Mouse (Mus musculus): ENCODE measurements around the gene Gm5622. TPM values are rescaled to one million over a fixed set of nuclear protein-coding genes. Genes with fewer than 3 reads are reported as not detected.
"Not testable (repeated sequence)": the region's sequence is repeated elsewhere in the genome, so short reads cannot be mapped to it uniquely, and the experiment has no call there.

Gm5622 gene
- not detected in 2 replicates for polyA plus RNA-seq (2015; fragmentation: Nextera tagmentation; extraction: Ambion mirVana)

DNA sequence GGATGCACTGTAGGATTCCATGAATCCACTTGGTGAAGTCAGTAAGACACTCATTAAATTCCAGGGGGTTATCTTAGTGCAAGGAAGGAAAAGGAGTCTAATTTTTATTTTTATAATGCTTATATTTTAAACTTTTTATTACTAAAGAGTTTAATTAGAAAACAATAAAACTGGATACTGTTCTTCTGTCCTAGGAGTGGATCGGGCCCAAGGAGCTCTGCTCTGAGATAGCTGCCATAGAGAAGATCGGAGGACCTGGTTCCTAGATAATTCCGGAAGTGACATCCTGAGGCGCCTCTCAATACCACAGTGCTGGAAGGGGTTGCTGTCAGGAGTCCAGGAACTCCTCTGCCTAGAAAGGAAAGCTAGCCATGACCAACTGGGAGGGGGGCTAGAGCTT, at the start of gene Gm5622:
TSS of gene Gm5622 (plus strand) at position 301 of the 400 bp plus-strand sequence.
- H3K4me2 ChIP-seq (ENCODE audit: low read depth, low read length): no peak within 1 kb of the TSS
- H3K9ac ChIP-seq (ENCODE audit: low read length): no peak within 1 kb of the TSS
- no peaks in the 10 kb centered on the region for H3K36me3 ChIP-seq (ENCODE audit: control insufficient read depth, insufficient read depth)
- H3K27ac ChIP-seq (ENCODE audit: low read length): no peak within 1 kb of the TSS
- no peak for ATAC-seq (replicated peaks; ENCODE audit: extremely low read depth, insufficient read depth, low FRiP score)
- 82% methylated on average over 4 of the region's 4 CpGs for WGBS
- H3K4me3 ChIP-seq (ENCODE audit: low read length): no peak within 1 kb of the TSS
- H3K9me3 ChIP-seq (replicated peaks; ENCODE audit: control insufficient read depth, low read length): no peaks in the 10 kb centered on the region
- no peaks in the 10 kb centered on the region for H3K27me3 ChIP-seq (ENCODE audit: control insufficient read depth, insufficient read depth, low read length)
- no peaks in the 10 kb centered on the region for H3K4me1 ChIP-seq (ENCODE audit: control insufficient read depth, insufficient read depth, low read length)

DNA sequence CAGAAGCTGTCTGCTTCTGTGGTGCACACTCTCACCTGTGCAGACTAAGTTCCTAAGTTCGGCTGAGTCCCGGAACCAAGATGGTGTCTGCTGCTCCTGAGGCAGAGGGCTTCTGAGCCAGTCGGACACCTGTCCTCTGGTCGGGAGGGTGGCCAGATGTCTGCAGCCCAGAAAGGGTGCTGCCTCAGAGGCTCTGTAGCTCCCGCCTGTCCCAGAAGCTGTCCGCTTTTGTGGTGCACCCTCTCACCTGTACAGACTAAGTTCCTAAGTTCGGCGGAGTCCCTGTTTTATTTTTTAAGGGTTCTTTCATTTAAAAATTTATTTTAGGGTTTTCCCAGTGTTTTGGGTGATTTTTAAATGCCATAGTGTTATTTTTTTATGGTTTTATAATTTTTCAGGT, 45.2 kb upstream of the Gm5622 start:
- Histone ChIP-seq H3K4me2 (ENCODE audit: low read depth, low read length) (no peak overlapping the region), H3K27ac (ENCODE audit: low read length) (no peak overlapping the region), H3K9ac (ENCODE audit: low read length) (no peak overlapping the region), H3K4me1 (ENCODE audit: control insufficient read depth, insufficient read depth, low read length) (no peaks in the 10 kb centered on the region), H3K4me3 (ENCODE audit: low read length) (no peak overlapping the region), H3K27me3 (ENCODE audit: control insufficient read depth, insufficient read depth, low read length) (no peaks in the 10 kb centered on the region), H3K36me3 (ENCODE audit: control insufficient read depth, insufficient read depth) (no peaks in the 10 kb centered on the region), H3K9me3 (replicated peaks; ENCODE audit: control insufficient read depth, low read length) (no peaks in the 10 kb centered on the region)
- WGBS: 94% methylated on average over 8 of the region's 8 CpGs
- ATAC-seq (replicated peaks; ENCODE audit: extremely low read depth, insufficient read depth, low FRiP score): no peak

DNA sequence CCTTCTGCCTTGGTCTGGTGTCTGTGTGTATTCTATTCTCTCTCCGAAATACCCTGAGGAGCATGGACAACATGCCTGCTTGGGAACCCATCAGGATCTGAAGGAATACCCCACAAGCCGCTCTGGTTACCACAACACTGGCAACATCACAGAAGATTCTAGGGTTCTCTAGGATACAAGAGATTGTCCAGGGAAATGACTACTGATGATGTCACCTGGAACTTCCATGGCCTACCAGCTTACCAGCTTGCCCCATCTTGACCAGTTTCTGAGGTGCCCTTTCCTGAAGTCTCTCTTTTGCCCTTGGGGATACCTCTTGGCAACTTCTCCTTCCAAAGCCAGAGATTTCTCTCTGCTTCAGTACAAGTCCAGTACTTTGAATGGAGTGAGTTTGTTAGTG, 21.4 kb downstream of the Gm5622 start, which contains the start of gene Gm17175:
TSS of gene Gm17175 (minus strand) at position 101 of the 400 bp plus-strand sequence.
- not testable (repeated sequence) for H3K9ac ChIP-seq (ENCODE audit: low read length); H3K4me2 ChIP-seq (ENCODE audit: low read depth, low read length); H3K4me1 ChIP-seq (ENCODE audit: control insufficient read depth, insufficient read depth, low read length); H3K4me3 ChIP-seq (ENCODE audit: low read length); H3K36me3 ChIP-seq (ENCODE audit: control insufficient read depth, insufficient read depth); H3K27me3 ChIP-seq (ENCODE audit: control insufficient read depth, insufficient read depth, low read length); ATAC-seq (replicated peaks; ENCODE audit: extremely low read depth, insufficient read depth, low FRiP score); H3K9me3 ChIP-seq (replicated peaks; ENCODE audit: control insufficient read depth, low read length); H3K27ac ChIP-seq (ENCODE audit: low read length)
- 88% methylated on average over 2 of the region's 2 CpGs for WGBS

DNA sequence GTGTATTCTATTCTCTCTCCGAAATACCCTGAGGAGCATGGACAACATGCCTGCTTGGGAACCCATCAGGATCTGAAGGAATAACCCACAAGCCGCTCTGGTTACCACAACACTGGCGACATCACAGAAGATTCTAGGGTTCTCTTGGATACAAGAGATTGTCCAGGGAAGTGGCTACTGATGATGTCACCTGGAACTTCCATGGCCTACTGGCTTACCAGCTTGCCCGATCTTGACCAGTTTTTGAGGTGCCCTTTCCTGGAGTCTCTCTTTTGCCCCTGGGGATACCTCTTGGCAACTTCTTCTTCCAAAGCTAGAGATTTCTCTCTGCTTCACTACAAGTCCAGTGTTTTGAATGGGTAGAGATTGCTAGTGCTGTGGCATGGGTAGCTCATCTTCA, 39.4 kb downstream of the Gm5622 start, which contains the start of gene Gm17174:
TSS of gene Gm17174 (minus strand) at position 101 of the 400 bp plus-strand sequence.
- not testable (repeated sequence) for ATAC-seq (replicated peaks; ENCODE audit: extremely low read depth, insufficient read depth, low FRiP score); H3K4me1 ChIP-seq (ENCODE audit: control insufficient read depth, insufficient read depth, low read length); H3K27me3 ChIP-seq (ENCODE audit: control insufficient read depth, insufficient read depth, low read length); H3K4me3 ChIP-seq (ENCODE audit: low read length); H3K27ac ChIP-seq (ENCODE audit: low read length); H3K36me3 ChIP-seq (ENCODE audit: control insufficient read depth, insufficient read depth); H3K9me3 ChIP-seq (replicated peaks; ENCODE audit: control insufficient read depth, low read length); H3K9ac ChIP-seq (ENCODE audit: low read length); H3K4me2 ChIP-seq (ENCODE audit: low read depth, low read length)
- 80% methylated on average over 4 of the region's 4 CpGs for WGBS

DNA sequence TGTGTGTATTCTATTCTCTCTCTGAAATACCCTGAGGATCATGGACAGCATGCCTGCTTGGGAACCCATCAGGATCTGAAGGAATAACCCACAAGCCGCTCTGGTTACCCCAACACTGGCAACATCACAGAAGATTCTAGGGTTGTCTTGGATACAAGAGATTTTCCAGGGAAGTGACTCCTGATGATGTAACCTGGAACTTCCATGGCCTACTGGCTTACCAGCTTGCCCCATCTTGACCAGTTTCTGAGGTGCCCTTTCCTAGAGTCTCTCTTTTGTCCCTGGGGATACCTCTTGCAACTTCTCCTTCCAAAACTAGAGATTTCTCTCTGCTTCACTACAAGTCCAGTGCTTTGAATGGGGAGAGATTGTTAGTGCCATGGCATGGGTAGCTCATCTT, 58.6 kb downstream of the Gm5622 start, which contains the start of gene Gm17078:
TSS of gene Gm17078 (minus strand) at position 101 of the 400 bp plus-strand sequence.
- no peak within 1 kb of the TSS for H3K4me3 ChIP-seq (ENCODE audit: low read length)
- no peak within 1 kb of the TSS for H3K4me2 ChIP-seq (ENCODE audit: low read depth, low read length)
- no peak within 1 kb of the TSS for H3K27ac ChIP-seq (ENCODE audit: low read length)
- no peaks in the 10 kb centered on the region for H3K27me3 ChIP-seq (ENCODE audit: control insufficient read depth, insufficient read depth, low read length)
- 76% methylated on average over 1 of the region's 1 CpGs for WGBS
- ATAC-seq (replicated peaks; ENCODE audit: extremely low read depth, insufficient read depth, low FRiP score): no peak
- no peaks in the 10 kb centered on the region for H3K4me1 ChIP-seq (ENCODE audit: control insufficient read depth, insufficient read depth, low read length)
- H3K9ac ChIP-seq (ENCODE audit: low read length): no peak within 1 kb of the TSS
- H3K36me3 ChIP-seq (ENCODE audit: control insufficient read depth, insufficient read depth): no peaks in the 10 kb centered on the region
- no peaks in the 10 kb centered on the region for H3K9me3 ChIP-seq (replicated peaks; ENCODE audit: control insufficient read depth, low read length)

DNA sequence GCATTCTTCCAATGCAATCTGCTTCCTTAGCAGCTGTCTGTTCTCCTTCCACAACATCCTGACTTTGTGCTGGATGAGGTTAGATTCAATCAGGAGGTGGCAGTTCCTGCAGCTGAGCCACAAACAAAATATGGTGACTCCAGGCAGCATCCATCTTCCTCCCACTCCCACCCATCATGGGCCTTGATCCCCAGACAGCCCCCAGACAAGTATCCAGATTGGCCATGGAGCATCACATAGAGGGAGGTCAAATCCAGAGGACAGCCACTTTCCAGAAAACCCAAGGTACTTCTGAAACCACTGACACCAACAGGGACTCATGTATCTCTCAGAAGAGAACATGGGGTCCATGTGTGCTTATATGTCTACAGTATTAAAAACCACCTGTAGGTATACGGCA, 79.8 kb downstream of the Gm5622 start:
- H3K4me1 ChIP-seq (ENCODE audit: control insufficient read depth, insufficient read depth, low read length): not testable (repeated sequence)
- WGBS: 95% methylated on average over 1 of the region's 1 CpGs

DNA sequence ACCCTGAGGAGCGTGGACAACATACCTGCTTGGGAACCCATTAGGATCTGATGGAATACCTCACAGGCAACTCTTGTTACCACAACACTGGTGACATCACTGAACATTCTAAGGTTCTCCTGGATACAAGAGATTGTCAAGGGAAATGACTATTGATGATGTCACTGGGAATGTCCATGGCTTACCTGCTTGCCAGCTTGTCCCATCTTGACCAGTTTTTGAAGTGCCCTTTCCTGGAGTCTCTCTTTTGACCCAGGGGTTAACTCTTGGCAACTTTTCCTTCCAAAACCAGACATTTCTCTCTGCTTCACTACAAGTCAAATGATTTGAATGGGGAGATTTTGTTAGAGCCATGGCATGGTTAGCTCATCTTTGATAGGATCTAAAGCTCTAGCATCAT, 83.0 kb downstream of the Gm5622 start, which contains the start of gene Gm4181:
TSS of gene Gm4181 (minus strand) at position 101 of the 400 bp plus-strand sequence.
- not testable (repeated sequence) for H3K4me3 ChIP-seq (ENCODE audit: low read length); H3K27me3 ChIP-seq (ENCODE audit: control insufficient read depth, insufficient read depth, low read length); H3K36me3 ChIP-seq (ENCODE audit: control insufficient read depth, insufficient read depth); ATAC-seq (replicated peaks; ENCODE audit: extremely low read depth, insufficient read depth, low FRiP score); H3K27ac ChIP-seq (ENCODE audit: low read length); H3K4me1 ChIP-seq (ENCODE audit: control insufficient read depth, insufficient read depth, low read length); H3K9ac ChIP-seq (ENCODE audit: low read length); H3K4me2 ChIP-seq (ENCODE audit: low read depth, low read length); H3K9me3 ChIP-seq (replicated peaks; ENCODE audit: control insufficient read depth, low read length)
- WGBS: 93% methylated on average over 1 of the region's 1 CpGs

More for the DNA sequence above, 79.8 kb downstream of the Gm5622 start:
- not testable (repeated sequence) for H3K27me3 ChIP-seq (ENCODE audit: control insufficient read depth, insufficient read depth, low read length); H3K4me2 ChIP-seq (ENCODE audit: low read depth, low read length); H3K27ac ChIP-seq (ENCODE audit: low read length); H3K9me3 ChIP-seq (replicated peaks; ENCODE audit: control insufficient read depth, low read length); ATAC-seq (replicated peaks; ENCODE audit: extremely low read depth, insufficient read depth, low FRiP score); H3K36me3 ChIP-seq (ENCODE audit: control insufficient read depth, insufficient read depth); H3K9ac ChIP-seq (ENCODE audit: low read length); H3K4me3 ChIP-seq (ENCODE audit: low read length)

DNA sequence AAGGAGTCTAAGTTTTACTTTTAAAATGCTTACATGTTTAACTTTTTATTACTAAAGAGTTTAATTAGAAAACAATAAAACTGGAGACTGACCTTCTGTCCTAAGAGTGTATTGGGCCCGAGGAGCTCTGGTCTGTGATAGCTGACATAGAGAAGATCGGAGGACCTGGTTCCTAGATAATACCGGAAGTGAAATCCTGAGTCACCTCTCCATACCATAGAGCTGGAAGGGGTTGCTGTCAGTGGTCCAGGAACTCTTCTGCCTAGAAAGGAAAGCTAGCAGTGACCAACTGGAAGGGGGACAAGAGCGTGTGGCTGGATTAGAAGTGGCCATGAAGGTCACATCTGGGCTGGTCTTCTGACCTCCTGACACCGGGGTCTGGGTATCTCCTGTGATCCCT, 124.7 kb downstream of the Gm5622 start:
- H3K9me3 ChIP-seq (replicated peaks; ENCODE audit: control insufficient read depth, low read length): no peaks in the 10 kb centered on the region

DNA sequence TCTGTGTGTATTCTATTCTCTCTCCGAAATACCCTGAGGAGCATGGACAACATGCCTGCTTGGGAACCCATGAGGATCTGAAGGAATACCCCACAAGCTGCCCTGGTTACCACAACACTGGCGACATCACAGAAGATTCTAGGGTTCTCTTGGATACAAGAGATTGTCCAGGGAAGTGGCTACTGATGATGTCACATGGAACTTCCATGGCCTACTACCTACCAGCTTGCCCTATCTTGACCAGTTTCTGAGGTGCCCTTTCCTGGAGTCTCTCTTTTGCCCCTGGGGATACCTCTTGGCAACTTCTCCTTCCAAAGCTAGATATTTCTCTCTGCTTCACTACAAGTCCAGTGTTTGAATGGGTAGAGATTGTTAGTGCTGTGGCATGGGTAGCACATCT, 142.8 kb downstream of the Gm5622 start, which contains the start of gene Gm17079:
TSS of gene Gm17079 (minus strand) at position 101 of the 400 bp plus-strand sequence.
- not testable (repeated sequence) for H3K27me3 ChIP-seq (ENCODE audit: control insufficient read depth, insufficient read depth, low read length); H3K27ac ChIP-seq (ENCODE audit: low read length); H3K4me3 ChIP-seq (ENCODE audit: low read length); H3K9me3 ChIP-seq (replicated peaks; ENCODE audit: control insufficient read depth, low read length); H3K4me1 ChIP-seq (ENCODE audit: control insufficient read depth, insufficient read depth, low read length); ATAC-seq (replicated peaks; ENCODE audit: extremely low read depth, insufficient read depth, low FRiP score); H3K4me2 ChIP-seq (ENCODE audit: low read depth, low read length); H3K9ac ChIP-seq (ENCODE audit: low read length); H3K36me3 ChIP-seq (ENCODE audit: control insufficient read depth, insufficient read depth)
- WGBS: 80% methylated on average over 1 of the region's 2 CpGs

More for the DNA sequence above, 124.7 kb downstream of the Gm5622 start:
- Histone ChIP-seq H3K4me3 (ENCODE audit: low read length) (no peak overlapping the region), H3K4me2 (ENCODE audit: low read depth, low read length) (no peak overlapping the region), H3K27me3 (ENCODE audit: control insufficient read depth, insufficient read depth, low read length) (no peaks in the 10 kb centered on the region), H3K36me3 (ENCODE audit: control insufficient read depth, insufficient read depth) (no peaks in the 10 kb centered on the region), H3K9ac (ENCODE audit: low read length) (no peak overlapping the region), H3K27ac (ENCODE audit: low read length) (no peak overlapping the region), H3K4me1 (ENCODE audit: control insufficient read depth, insufficient read depth, low read length) (no peaks in the 10 kb centered on the region)
- 84% methylated on average over 5 of the region's 5 CpGs for WGBS
- ATAC-seq (replicated peaks; ENCODE audit: extremely low read depth, insufficient read depth, low FRiP score): no peak
